Mouse (Mus musculus) heart, postnatal 0 days (tissue): Measurements from ENCODE around the gene Taldo1. TPM values are rescaled to one million over a fixed set of nuclear protein-coding genes. Genes with fewer than 3 reads are reported as not detected.
A peak's percentile ranks its signal among the peaks of the same experiment; 100 is the strongest.

Experiments used
- ATAC-seq: fragments of 200-750 bp; cut with Nextera tagmentation; 2 replicates; pipeline ENCODE4 v1.8.0; 2017; ENCODE audit warnings: low read depth, moderate number of reproducible peaks, moderate library complexity; ENCODE audit not compliant: insufficient read depth
- DNase-seq: peaks from one replicate; pipeline ENCODE4 v3.0.0-alpha.2; 2016; ENCODE audit warnings: low spot score
- H3K27ac ChIP-seq: fragments of 300-500 bp; sonication (generic); 2 replicates; pipeline ENCODE4 v1.5.1; 2014; ENCODE audit warnings: low read depth, mild to moderate bottlenecking
- H3K27me3 ChIP-seq: fragments of 300-500 bp; sonication (generic); 2 replicates; pipeline ENCODE4 v1.6.1; 2014; ENCODE audit warnings: low read length, mixed read lengths; ENCODE audit not compliant: control insufficient read depth, insufficient read depth
- H3K36me3 ChIP-seq: fragments of 300-500 bp; sonication (generic); replicated peaks from 2 replicates; pipeline ENCODE4 v1.6.1; 2014; ENCODE audit warnings: low read length, mixed read lengths; ENCODE audit not compliant: control insufficient read depth, insufficient read depth
- H3K4me1 ChIP-seq: fragments of 300-500 bp; sonication (generic); 2 replicates; pipeline ENCODE4 v1.6.1; 2014; ENCODE audit warnings: antibody characterized with exemption; ENCODE audit not compliant: control insufficient read depth, insufficient read depth
- H3K4me2 ChIP-seq: fragments of 300-500 bp; sonication (generic); 2 replicates; pipeline ENCODE4 v1.6.1; 2014; ENCODE audit warnings: low read depth, mild to moderate bottlenecking, low read length, moderate library complexity
- H3K4me3 ChIP-seq: fragments of 300-500 bp; sonication (generic); 2 replicates; pipeline ENCODE4 v1.5.1; 2014; ENCODE audit warnings: low read depth, low read length
- H3K9ac ChIP-seq: fragments of 300-500 bp; sonication (generic); replicated peaks from 2 replicates; pipeline ENCODE4 v1.6.1; 2014; ENCODE audit warnings: low read depth, low read length, mixed read lengths
- H3K9me3 ChIP-seq: fragments of 300-500 bp; sonication (generic); replicated peaks from 2 replicates; pipeline ENCODE4 v1.6.1; 2016; ENCODE audit warnings: low read length; ENCODE audit not compliant: control insufficient read depth
- CTCF ChIP-seq: IDR thresholded peaks from 2 replicates; pipeline ENCODE4 v1.5.1; 2016; ENCODE audit warnings: antibody characterized with exemption, control low read depth, low read depth
- EP300 ChIP-seq: IDR thresholded peaks from 2 replicates; pipeline ENCODE4 v1.6.1; 2016; ENCODE audit warnings: antibody characterized with exemption, low read depth
- WGBS: fragments of 180-500 bp; shearing (Covaris S2); extraction: QIAGEN DNeasy Blood & Tissue Kit; methylation state at CpG from one replicate; pipeline ENCODE4 v1.1.7; 2014; 5-methylcytosine and 5-hydroxymethylcytosine counted together
- polyA plus RNA-seq: library from polyadenylated mRNA; unstranded; fragments of >200 nt; fragmentation: Nextera tagmentation; extraction: Ambion mirVana; gene quantifications from 2 replicates; pipeline ENCODE4 v1.2.1, GENCODE M21; 2015
- total RNA-seq: library from RNA; depleted of rRNA; stranded (reverse); fragments of >200 nt; gene quantifications from 2 replicates; pipeline ENCODE4 v1.2.3, GENCODE M21; 2014; ENCODE audit warnings: low replicate concordance

Taldo1 gene
- total and polyA plus RNA-seq, 2 experiments from 2014 or later = 173 to 225 TPM

DNA sequence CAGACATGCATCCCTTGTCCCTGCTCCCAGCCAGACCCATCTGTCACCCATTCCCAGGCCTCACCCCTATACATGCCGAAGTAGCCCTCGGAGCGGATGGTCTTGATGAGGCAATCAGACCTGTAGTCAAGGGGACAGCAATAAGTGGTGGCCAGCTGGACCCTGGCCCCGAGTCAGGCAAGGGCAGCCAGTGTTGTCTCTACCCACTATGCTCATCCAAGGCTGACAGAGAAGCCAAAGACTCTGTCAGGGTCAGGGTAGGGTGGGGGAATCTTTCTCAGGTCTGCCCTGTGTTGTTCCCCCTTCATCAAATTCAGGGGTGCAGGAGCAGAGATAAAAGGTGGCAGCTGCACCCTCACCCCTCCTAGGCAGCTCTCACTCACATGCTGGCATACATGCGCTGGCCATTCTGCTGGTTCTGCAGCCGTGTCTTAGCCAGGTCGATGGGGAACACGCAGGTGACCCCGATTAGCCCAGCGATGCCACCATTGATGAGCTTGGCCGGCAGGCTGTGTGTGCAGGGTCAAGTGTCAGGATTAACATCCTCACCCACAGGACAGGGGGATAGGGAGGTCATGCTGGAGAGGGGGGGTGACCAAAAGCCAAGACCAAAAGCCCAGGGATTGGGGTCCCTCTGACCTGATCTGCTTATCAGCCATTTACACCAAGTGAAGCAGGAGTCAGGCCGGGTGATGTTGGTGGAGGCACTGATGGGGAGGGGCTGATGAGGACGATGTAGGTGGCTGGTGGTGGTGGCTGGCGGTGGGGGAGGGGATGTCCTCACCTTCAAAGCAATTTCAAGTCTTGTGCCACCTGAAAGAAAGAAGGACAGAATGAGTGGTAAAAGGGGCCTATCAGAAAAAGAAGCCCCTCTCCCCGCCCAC is 41.8 kb downstream of the Taldo1 start:
- H3K9ac ChIP-seq = peak overlapping the region; percentile 27; the same call in 1 of the 2 replicates
- H3K27ac ChIP-seq = no peak overlapping the region
- no peaks in the 10 kb centered on the region for H3K9me3 ChIP-seq
- H3K4me1 ChIP-seq = peaks cover 27% of the 10 kb centered on the region
- TF ChIP-seq CTCF (no peak), EP300 (no peak)
- peak overlapping the region; percentile 59 for H3K4me3 ChIP-seq
- WGBS = 81% methylated on average over 15 of the region's 15 CpGs
- no peaks in the 10 kb centered on the region for H3K27me3 ChIP-seq
- peaks cover 20% of the 10 kb centered on the region for H3K36me3 ChIP-seq
- ATAC-seq (no peak), DNase-seq (no peak)
- H3K4me2 ChIP-seq = peak overlapping the region; percentile 88

DNA sequence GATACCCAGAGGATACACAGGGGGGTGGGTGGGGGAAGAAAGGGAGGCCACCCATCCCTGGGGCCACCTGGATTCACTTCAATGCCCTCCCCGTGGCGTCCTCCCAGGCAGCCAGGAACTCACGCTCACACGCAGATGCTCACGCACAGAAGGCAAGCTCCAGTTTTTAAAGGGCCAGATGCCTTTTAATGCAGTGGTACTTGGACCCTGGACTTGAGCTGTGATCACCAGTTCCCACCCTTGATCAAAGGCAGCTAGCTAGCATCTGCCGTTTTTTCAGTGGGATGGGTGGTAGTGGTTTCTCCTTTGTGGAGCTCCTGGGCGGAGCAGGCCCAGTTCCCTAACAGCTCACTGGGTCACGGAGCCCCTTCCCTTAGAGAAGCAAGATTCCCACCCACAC is 42.5 kb downstream of the Taldo1 start:
- ATAC-seq (no peak), DNase-seq (no peak)
- peak overlapping the region; percentile 52 for H3K27ac ChIP-seq
- no peaks in the 10 kb centered on the region for H3K9me3 ChIP-seq
- peak overlapping the region; percentile 59 for H3K4me3 ChIP-seq
- peak overlapping the region; percentile 47 for H3K9ac ChIP-seq
- TF ChIP-seq EP300 (no peak), CTCF (no peak)
- peak overlapping the region; percentile 88 for H3K4me2 ChIP-seq
- 19% methylated on average over 8 of the region's 8 CpGs for whole genome bisulfite sequencing
- H3K36me3 ChIP-seq = peaks cover 20% of the 10 kb centered on the region
- no peaks in the 10 kb centered on the region for H3K27me3 ChIP-seq
- H3K4me1 ChIP-seq = peaks cover 23% of the 10 kb centered on the region

DNA sequence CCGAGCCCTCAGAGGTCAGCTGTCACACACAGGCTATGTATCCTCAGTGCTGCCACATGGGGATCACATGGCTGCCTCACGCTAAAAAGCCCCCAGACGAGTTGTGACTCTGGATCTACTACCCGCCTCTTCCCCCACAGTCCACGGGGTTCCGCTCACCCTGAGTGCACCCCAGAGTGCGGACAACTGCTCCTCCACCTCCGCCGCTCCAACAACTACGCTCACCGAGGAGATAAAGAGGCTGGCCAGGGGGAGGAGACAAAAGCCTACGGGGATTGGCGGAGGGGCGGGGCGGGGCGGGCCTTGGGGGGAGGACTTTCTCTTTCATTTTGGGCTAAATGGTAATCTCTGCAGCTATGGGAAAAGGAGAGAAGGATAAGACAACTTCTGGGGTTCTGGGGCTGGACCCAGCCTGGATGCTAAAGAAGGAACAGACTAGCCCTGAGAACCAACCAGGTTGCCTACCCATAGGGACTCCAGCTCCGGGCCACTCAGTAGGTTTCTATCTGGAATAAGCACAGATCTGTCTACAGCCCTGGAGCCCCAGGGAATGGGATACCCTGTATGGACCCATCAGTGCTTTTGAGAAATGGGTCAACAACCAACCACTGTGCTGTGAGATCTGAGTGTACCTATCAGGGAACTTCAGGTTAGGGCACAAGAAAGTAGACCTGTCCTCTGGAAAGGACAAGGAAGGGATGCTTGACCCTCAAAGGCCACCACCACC is 43.3 kb downstream of the Taldo1 start:
- Histone ChIP-seq H3K4me1 (peaks cover 23% of the 10 kb centered on the region), H3K4me2 (peak overlapping the region; percentile 88), H3K9ac (peak overlapping the region; percentile 47), H3K36me3 (peaks cover 19% of the 10 kb centered on the region), H3K27ac (peak overlapping the region; percentile 52), H3K4me3 (peak overlapping the region; percentile 59), H3K9me3 (no peaks in the 10 kb centered on the region), H3K27me3 (no peaks in the 10 kb centered on the region)
- TF ChIP-seq EP300 (no peak), CTCF (no peak)
- peak; percentile 63 for DNase-seq
- 3% methylated on average over 17 of the region's 17 CpGs for WGBS
- peak; percentile 18; the same call in 1 of the 2 replicates for ATAC-seq

DNA sequence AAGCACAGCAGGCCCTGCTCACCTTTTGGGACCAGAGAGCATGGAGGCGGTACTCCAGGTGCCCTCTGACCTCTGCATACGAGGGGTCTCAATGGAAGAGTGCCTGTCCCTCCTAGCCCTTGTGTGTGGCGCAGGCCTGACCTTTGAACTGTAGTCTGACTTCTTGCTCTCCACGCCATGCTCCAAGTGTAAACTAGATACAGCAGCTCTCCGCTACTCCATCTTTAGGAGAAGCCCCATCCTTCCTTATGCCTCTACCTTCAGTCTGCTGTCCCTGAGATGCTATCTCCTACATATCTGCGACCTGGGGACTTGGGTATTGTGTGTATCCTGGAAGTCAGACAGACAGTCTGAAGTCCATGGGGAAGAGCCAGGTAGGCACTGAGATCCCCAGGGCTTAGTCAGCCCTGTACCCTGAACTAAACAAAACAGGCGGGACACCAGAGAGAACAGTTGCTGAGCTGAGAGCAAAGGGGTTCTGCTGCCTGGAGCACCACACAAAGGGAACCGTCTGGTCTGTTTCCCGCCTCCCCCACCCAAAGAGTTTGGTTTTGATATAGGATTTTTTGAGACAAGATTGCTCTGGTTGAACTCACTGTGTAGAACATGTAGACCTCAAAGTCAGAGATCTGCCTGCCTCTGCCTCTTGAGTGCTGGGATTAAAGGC is 44.0 kb downstream of the Taldo1 start:
- peaks cover 12% of the 10 kb centered on the region for H3K36me3 ChIP-seq
- no peak overlapping the region for H3K4me3 ChIP-seq
- peak overlapping the region; percentile 88 for H3K4me2 ChIP-seq
- H3K9me3 ChIP-seq = no peaks in the 10 kb centered on the region
- no peak for TF ChIP-seq EP300
- TF ChIP-seq CTCF = no peak
- ATAC-seq (no peak), DNase-seq (no peak)
- H3K9ac ChIP-seq = no peak overlapping the region
- 82% methylated on average over 9 of the region's 9 CpGs for WGBS
- 0 out of 2 replicates have a peak overlapping the region, but pooled peaks have one; percentile 27 for H3K27ac ChIP-seq
- peaks cover 26% of the 10 kb centered on the region for H3K4me1 ChIP-seq
- no peaks in the 10 kb centered on the region for H3K27me3 ChIP-seq

DNA sequence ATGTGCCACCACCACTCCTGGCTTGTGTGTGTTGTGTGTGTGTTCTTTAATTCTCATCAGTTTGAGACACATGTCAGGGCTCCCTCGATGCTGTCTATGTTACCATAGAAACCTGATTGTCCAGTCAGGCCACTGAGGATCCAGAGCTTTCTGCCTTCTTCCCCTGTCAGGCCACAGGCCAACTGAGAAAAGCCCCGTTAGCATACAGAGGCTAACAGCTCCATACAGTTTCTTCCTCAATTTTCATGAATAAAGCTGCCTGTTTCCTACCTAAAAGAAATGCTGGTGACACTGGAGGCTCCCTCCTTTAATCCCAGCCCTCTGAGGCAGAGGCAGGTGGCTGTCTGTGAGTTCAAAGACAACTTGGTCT is 44.5 kb downstream of the Taldo1 start:
- Histone ChIP-seq H3K9me3 (no peaks in the 10 kb centered on the region), H3K4me3 (peak overlapping the region; percentile 66), H3K9ac (no peak overlapping the region), H3K36me3 (peaks cover 6% of the 10 kb centered on the region), H3K4me2 (peak overlapping the region; percentile 85), H3K27me3 (no peaks in the 10 kb centered on the region), H3K4me1 (peaks cover 26% of the 10 kb centered on the region), H3K27ac (no peak overlapping the region)
- no peak for ATAC-seq
- TF ChIP-seq EP300 = no peak
- no peak for TF ChIP-seq CTCF
- no peak for DNase-seq
- 63% methylated on average over 2 of the region's 2 CpGs for WGBS
